Mouse (Mus musculus) hindbrain, postnatal 0 days (tissue): ENCODE measurements around the gene Zfp819. TPM values are rescaled to one million over a fixed set of nuclear protein-coding genes. Genes with fewer than 3 reads are reported as not detected.
"Not testable (repeated sequence)": the region's sequence is repeated elsewhere in the genome, so short reads cannot be mapped to it uniquely, and the experiment has no call there.

Experiments
- ATAC-seq: fragments of 200-750 bp; cut with Nextera tagmentation; 2 replicates; pipeline ENCODE4 v1.8.0; 2017; ENCODE audit warnings: mild to moderate bottlenecking, moderate TSS enrichment, moderate library complexity
- DNase-seq: peaks from one replicate; pipeline ENCODE4 v3.0.0-alpha.2; 2015; ENCODE audit warnings: low spot score
- H3K27ac ChIP-seq: fragments of 300-500 bp; sonication (generic); 2 replicates; pipeline ENCODE4 v1.5.1; 2014; ENCODE audit warnings: mild to moderate bottlenecking
- H3K27me3 ChIP-seq: fragments of 300-500 bp; sonication (generic); 2 replicates; pipeline ENCODE4 v1.6.1; 2014; ENCODE audit warnings: low read length, mixed read lengths; ENCODE audit not compliant: insufficient read depth
- H3K36me3 ChIP-seq: fragments of 300-500 bp; sonication (generic); 2 replicates; pipeline ENCODE4 v1.6.1; 2014; ENCODE audit warnings: low read length, mixed read lengths; ENCODE audit not compliant: insufficient read depth
- H3K4me1 ChIP-seq: fragments of 300-500 bp; sonication (generic); 2 replicates; pipeline ENCODE4 v1.6.1; 2014; ENCODE audit warnings: antibody characterized with exemption, low read length, mixed read lengths; ENCODE audit not compliant: insufficient read depth
- H3K4me2 ChIP-seq: fragments of 300-500 bp; sonication (generic); 2 replicates; pipeline ENCODE4 v1.6.1; 2014; ENCODE audit warnings: low read depth, mild to moderate bottlenecking, low read length, moderate library complexity, mixed read lengths
- H3K4me3 ChIP-seq: fragments of 300-500 bp; sonication (generic); 2 replicates; pipeline ENCODE4 v1.5.1; 2014; ENCODE audit warnings: low read length
- H3K9ac ChIP-seq: fragments of 300-500 bp; sonication (generic); replicated peaks from 2 replicates; pipeline ENCODE4 v1.6.1; 2014; ENCODE audit warnings: mild to moderate bottlenecking, low read length, moderate library complexity, mixed read lengths
- H3K9me3 ChIP-seq: fragments of 300-500 bp; sonication (generic); 2 replicates; pipeline ENCODE4 v1.6.1; 2016; ENCODE audit warnings: low read length, mixed read lengths
- CTCF ChIP-seq: IDR thresholded peaks from 2 replicates; pipeline ENCODE4 v1.5.1; 2016; ENCODE audit warnings: antibody characterized with exemption, control low read depth, low read depth
- WGBS: fragments of 180-500 bp; shearing (Covaris S2); extraction: QIAGEN DNeasy Blood & Tissue Kit; methylation state at CpG from one replicate; pipeline ENCODE4 v1.1.7; 2014; 5-methylcytosine and 5-hydroxymethylcytosine counted together
- polyA plus RNA-seq: library from polyadenylated mRNA; unstranded; fragments of >200 nt; fragmentation: Nextera tagmentation; extraction: Ambion mirVana; gene quantifications from 2 replicates; pipeline ENCODE4 v1.2.1, GENCODE M21; 2015
- total RNA-seq: library from RNA; depleted of rRNA; stranded (reverse); fragments of >200 nt; gene quantifications from 2 replicates; pipeline ENCODE4 v1.2.3, GENCODE M21; 2014

The Zfp819 gene
- total and polyA plus RNA-seq, 2 experiments from 2014 or later: 0.40 to 1.0 TPM

DNA sequence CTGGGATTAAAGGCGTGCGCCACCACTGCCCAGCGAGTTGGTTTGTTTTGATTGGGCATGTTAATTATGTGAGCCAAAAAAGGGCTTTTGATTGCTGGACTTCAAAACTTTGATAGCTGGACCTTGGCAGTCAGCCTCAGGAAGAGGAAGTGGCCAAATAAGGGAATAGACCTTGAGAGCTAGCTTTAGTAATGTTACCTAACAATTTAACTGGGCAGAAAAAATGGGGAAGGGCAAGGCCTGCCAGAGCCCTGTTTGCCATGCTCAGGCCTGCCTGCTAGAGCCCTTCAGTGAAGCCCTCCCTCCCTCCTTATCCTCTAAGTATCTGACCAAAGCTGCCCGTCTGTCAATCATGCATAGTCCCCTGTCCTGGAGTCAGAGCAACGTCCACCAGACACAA is 35.6 kb downstream of the Zfp819 start:
- no peak for TF ChIP-seq CTCF
- no peak for ATAC-seq
- WGBS: 83% methylated on average over 5 of the region's 5 CpGs
- no peak overlapping the region for H3K4me2 ChIP-seq
- H3K36me3 ChIP-seq: no peaks in the 10 kb centered on the region
- no peaks in the 10 kb centered on the region for H3K27me3 ChIP-seq
- no peaks in the 10 kb centered on the region for H3K4me1 ChIP-seq
- DNase-seq: no peak
- no peaks in the 10 kb centered on the region for H3K9me3 ChIP-seq
- no peak overlapping the region for H3K27ac ChIP-seq
- no peak overlapping the region for H3K4me3 ChIP-seq
- H3K9ac ChIP-seq: no peak overlapping the region

GRCm38 (mm10) chr7:43643046-43643652 is 36.2 kb downstream of the Zfp819 start:
- no peak overlapping the region for H3K9ac ChIP-seq
- no peak for ATAC-seq
- no peak for DNase-seq
- H3K36me3 ChIP-seq: no peaks in the 10 kb centered on the region
- no peaks in the 10 kb centered on the region for H3K4me1 ChIP-seq
- WGBS: 82% methylated on average over 17 of the region's 17 CpGs
- H3K9me3 ChIP-seq: no peaks in the 10 kb centered on the region
- no peak for TF ChIP-seq CTCF
- no peaks in the 10 kb centered on the region for H3K27me3 ChIP-seq
- H3K27ac ChIP-seq: no peak overlapping the region
- no peak overlapping the region for H3K4me2 ChIP-seq
- H3K4me3 ChIP-seq: no peak overlapping the region

DNA sequence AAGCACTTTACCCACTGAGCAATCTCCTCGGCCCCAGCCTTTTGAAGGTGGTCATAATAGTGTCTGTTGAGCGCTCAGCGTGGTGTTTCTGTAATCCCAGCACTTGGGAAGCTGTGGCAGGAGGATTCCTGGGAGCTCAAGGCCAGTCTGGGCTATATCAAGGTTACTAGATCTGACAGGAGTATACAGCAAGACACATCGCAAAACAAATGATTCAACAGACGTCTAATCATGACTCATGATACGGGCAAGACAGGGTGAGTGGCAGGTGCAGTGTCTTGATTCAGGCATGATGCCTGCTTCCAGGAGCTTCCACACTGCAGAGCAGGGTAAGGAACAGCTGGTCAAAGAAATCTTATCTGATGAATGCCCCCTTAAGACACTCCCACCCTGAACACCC is 45.7 kb downstream of the Zfp819 start:
- Histone ChIP-seq H3K9me3 (no peaks in the 10 kb centered on the region; the same call in 1 of the 2 replicates), H3K27me3 (no peaks in the 10 kb centered on the region), H3K4me2 (no peak overlapping the region), H3K4me1 (no peaks in the 10 kb centered on the region), H3K36me3 (no peaks in the 10 kb centered on the region), H3K27ac (no peak overlapping the region), H3K9ac (no peak overlapping the region), H3K4me3 (no peak overlapping the region)
- no peak for ATAC-seq
- DNase-seq: no peak
- WGBS: 90% methylated on average over 6 of the region's 6 CpGs
- no peak for TF ChIP-seq CTCF

- Histone ChIP-seq H3K36me3 (no peaks in the 10 kb centered on the region), H3K9me3 (no peaks in the 10 kb centered on the region; the same call in 1 of the 2 replicates), H3K4me3 (no peak overlapping the region), H3K27ac (no peak overlapping the region), H3K4me2 (no peak overlapping the region), H3K4me1 (no peaks in the 10 kb centered on the region), H3K9ac (no peak overlapping the region), H3K27me3 (no peaks in the 10 kb centered on the region)
- no peak for ATAC-seq
- no peak for TF ChIP-seq CTCF
- WGBS: 83% methylated on average over 3 of the region's 3 CpGs
- DNase-seq: no peak
These were observed 47.5 kb downstream of the Zfp819 start for GRCm38 (mm10) chr7:43654519-43654918.

GRCm38 (mm10) chr7:43656232-43656631 is 49.3 kb downstream of the Zfp819 start:
- Histone ChIP-seq H3K4me2 (no peak overlapping the region), H3K36me3 (no peaks in the 10 kb centered on the region), H3K9ac (no peak overlapping the region), H3K4me1 (no peaks in the 10 kb centered on the region), H3K27me3 (no peaks in the 10 kb centered on the region), H3K4me3 (no peak overlapping the region), H3K9me3 (no peaks in the 10 kb centered on the region; the same call in 1 of the 2 replicates), H3K27ac (no peak overlapping the region)
- DNase-seq (no peak), ATAC-seq (no peak)
- 73% methylated on average over 6 of the region's 6 CpGs for WGBS
- no peak for TF ChIP-seq CTCF

GRCm38 (mm10) chr7:43660002-43660401 is 53.0 kb downstream of the Zfp819 start, which contains the start of gene Siglece:
Gene Siglece, minus strand, starts transcription at chr7:43660161.
- no peak within 1 kb of the TSS for H3K4me2 ChIP-seq
- no peak for TF ChIP-seq CTCF
- WGBS: 71% methylated on average over 1 of the region's 1 CpGs
- ATAC-seq (no peak), DNase-seq (no peak)
- H3K36me3 ChIP-seq: no peaks in the 10 kb centered on the region
- H3K4me3 ChIP-seq: no peak within 1 kb of the TSS
- H3K9me3 ChIP-seq: no peaks in the 10 kb centered on the region
- H3K27me3 ChIP-seq: no peaks in the 10 kb centered on the region
- no peak within 1 kb of the TSS for H3K9ac ChIP-seq
- no peaks in the 10 kb centered on the region for H3K4me1 ChIP-seq
- no peak within 1 kb of the TSS for H3K27ac ChIP-seq

DNA sequence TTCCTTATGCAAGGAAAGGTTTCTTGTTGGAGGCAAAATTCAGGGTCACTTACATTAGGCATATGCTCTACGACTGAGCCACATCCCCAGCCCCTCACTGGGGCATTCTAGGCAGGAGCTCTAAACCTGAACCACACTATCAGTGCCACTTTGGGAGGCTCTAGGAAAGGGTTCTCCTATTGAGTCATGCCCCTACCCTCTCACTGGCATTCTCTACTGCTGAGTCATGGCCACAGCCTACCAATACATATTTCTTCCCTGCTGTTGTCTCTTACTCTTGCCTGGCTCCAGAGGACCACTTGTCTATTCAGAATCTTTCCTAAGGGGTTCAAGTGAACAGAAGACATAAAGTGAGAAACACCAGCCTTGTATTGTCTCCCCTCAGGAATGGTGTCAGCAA is 55.8 kb downstream of the Zfp819 start:
- 91% methylated on average over 1 of the region's 1 CpGs for WGBS
- no peak for DNase-seq
- Histone ChIP-seq H3K9ac (no peak overlapping the region), H3K4me1 (no peaks in the 10 kb centered on the region), H3K27ac (no peak overlapping the region), H3K27me3 (no peaks in the 10 kb centered on the region), H3K4me3 (no peak overlapping the region), H3K9me3 (no peaks in the 10 kb centered on the region), H3K36me3 (no peaks in the 10 kb centered on the region), H3K4me2 (no peak overlapping the region)
- no peak for ATAC-seq
- no peak for TF ChIP-seq CTCF

- 92% methylated on average over 4 of the region's 4 CpGs for WGBS
- H3K27ac ChIP-seq, H3K4me2 ChIP-seq, H3K4me3 ChIP-seq, H3K4me1 ChIP-seq, H3K9ac ChIP-seq, DNase-seq, H3K9me3 ChIP-seq, H3K36me3 ChIP-seq, ATAC-seq, H3K27me3 ChIP-seq: not testable (repeated sequence)
These were observed 60.3 kb downstream of the Zfp819 start for GRCm38 (mm10) chr7:43667221-43667620.
